Mouse (Mus musculus) spleen, adult 2 months (tissue): ENCODE measurements around the gene 4931406P16Rik.

Experiments used
- CTCF ChIP-seq: fragments of 200-500 bp; IDR thresholded peaks from 2 replicates; pipeline ENCODE4 v1.5.1; 2011; ENCODE audit warnings: mild to moderate bottlenecking, inconsistent platforms; ENCODE audit not compliant: insufficient read depth, insufficient read length, insufficient replicate concordance; ENCODE audit errors: extremely low read depth
- POLR2A ChIP-seq: fragments of 200-500 bp; IDR thresholded peaks from 2 replicates; pipeline ENCODE4 v1.6.1; 2011; ENCODE audit warnings: low read depth, low read length, inconsistent platforms

DNA sequence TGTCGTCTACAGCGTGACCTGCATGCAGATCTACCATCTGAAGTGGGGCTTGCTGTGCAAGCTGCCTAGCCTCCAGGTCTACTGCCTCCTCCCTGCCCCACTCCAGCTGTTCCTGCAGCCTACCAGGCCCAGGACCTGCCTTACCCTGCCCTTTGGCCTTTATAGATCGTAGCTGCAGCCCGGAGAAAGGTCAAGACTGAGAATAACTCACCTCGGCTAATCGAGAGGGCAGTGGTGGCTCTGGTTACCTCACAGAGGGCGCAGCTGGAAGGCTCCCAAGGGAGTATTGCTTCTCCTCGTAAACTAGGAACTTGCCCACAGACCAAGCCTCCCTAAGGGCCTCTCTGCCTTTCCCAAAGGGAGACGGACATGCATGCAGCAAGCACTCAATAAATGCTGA is 97.9 kb downstream of the 4931406P16Rik start:
- TF ChIP-seq CTCF (no peak), POLR2A (no peak)
